Mouse (Mus musculus) liver, embryonic 14.5 days (tissue): ENCODE measurements around the gene Oaf.

ENCODE experiments used
- CTCF ChIP-seq: IDR thresholded peaks from 2 replicates; pipeline ENCODE4 v1.5.1; 2016; ENCODE audit warnings: antibody characterized with exemption, low read depth, control low read depth
- EP300 ChIP-seq: IDR thresholded peaks from 2 replicates; pipeline ENCODE4 v1.6.1; 2016; ENCODE audit warnings: antibody characterized with exemption, low read depth

DNA sequence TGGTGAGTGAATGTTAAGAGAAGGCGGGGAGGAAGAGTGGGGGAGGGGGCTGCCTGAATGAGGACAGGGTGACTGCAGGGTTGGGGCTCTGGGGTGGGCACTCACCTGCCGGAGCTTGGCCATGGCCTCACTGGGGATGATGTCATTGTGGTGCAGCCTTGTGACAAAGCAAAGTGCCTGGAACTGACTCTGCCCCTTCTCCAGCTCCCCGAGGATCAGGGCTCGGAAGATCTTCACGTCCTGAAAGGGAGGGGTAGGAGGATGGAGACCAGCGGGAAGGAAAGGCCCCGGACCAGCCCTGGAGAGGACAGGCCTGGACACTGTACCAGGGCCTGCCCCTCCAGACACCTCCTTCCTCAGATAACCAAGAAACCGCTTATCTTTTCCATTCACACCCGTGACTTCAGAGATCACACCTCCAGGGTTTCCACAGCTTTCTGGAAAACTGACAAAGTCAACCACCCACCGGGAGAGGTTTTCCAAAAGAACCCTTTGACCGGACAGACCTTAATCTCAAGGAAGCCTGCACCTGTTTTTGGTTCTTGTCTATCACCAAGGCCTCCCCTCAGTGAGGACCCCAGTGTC lies 14.8 kb downstream of the Oaf start:
- no peak for TF ChIP-seq CTCF
- TF ChIP-seq EP300: peak; percentile 76
